Mouse (Mus musculus) cerebellum, adult 2 months (tissue): ENCODE measurements around the gene Ifrd1.

ENCODE experiments used
- CTCF ChIP-seq: fragments of 200-500 bp; IDR thresholded peaks from 2 replicates; pipeline ENCODE4 v1.5.1; 2011; ENCODE audit warnings: low read depth, mild to moderate bottlenecking, control low read depth, low read length, moderate library complexity, borderline replicate concordance; ENCODE audit not compliant: insufficient read depth
- POLR2A ChIP-seq: fragments of 200-500 bp; IDR thresholded peaks from 2 replicates; pipeline ENCODE4 v1.6.1; 2011; ENCODE audit warnings: low read length, control low read depth, borderline replicate concordance; ENCODE audit not compliant: insufficient read depth

- TF ChIP-seq POLR2A (no peak), CTCF (no peak)
Observed at GRCm38 (mm10) chr12:40248454-40249180, at the start of gene Ifrd1.
